Mouse (Mus musculus) hindbrain, embryonic 11.5 days (tissue): ENCODE data around the gene Tmem88b. TPM values are rescaled to one million over a fixed set of nuclear protein-coding genes. Genes with fewer than 3 reads are reported as not detected.
"Not testable (repeated sequence)": the region's sequence is repeated elsewhere in the genome, so short reads cannot be mapped to it uniquely, and the experiment has no call there.

Experiments used
- ATAC-seq: fragments of 200-750 bp; cut with Nextera tagmentation; 2 replicates; pipeline ENCODE4 v1.8.0; 2017; ENCODE audit warnings: mild to moderate bottlenecking, moderate TSS enrichment, moderate library complexity; ENCODE audit not compliant: low FRiP score
- DNase-seq: peaks from one replicate; pipeline ENCODE4 v3.0.0-alpha.2; 2015; ENCODE audit warnings: low spot score
- H3K27ac ChIP-seq: fragments of 300-500 bp; sonication (generic); 2 replicates; pipeline ENCODE4 v1.5.1; 2014; ENCODE audit warnings: mild to moderate bottlenecking, low read depth, low read length
- H3K27me3 ChIP-seq: fragments of 300-500 bp; sonication (generic); 2 replicates; pipeline ENCODE4 v1.6.1; 2014; ENCODE audit warnings: mild to moderate bottlenecking, low read length, moderate library complexity, mixed read lengths; ENCODE audit not compliant: control insufficient read depth, insufficient read depth
- H3K36me3 ChIP-seq: fragments of 300-500 bp; sonication (generic); 2 replicates; pipeline ENCODE4 v1.6.1; 2014; ENCODE audit warnings: mild to moderate bottlenecking, low read length, moderate library complexity, mixed read lengths; ENCODE audit not compliant: control insufficient read depth, insufficient read depth
- H3K4me1 ChIP-seq: fragments of 300-500 bp; sonication (generic); replicated peaks from 2 replicates; pipeline ENCODE4 v1.6.1; 2014; ENCODE audit warnings: low read length, mixed read lengths; ENCODE audit not compliant: control insufficient read depth, insufficient read depth
- H3K4me2 ChIP-seq: fragments of 300-500 bp; sonication (generic); replicated peaks from 2 replicates; pipeline ENCODE4 v1.6.1; 2014; ENCODE audit warnings: mild to moderate bottlenecking, low read depth, low read length
- H3K4me3 ChIP-seq: fragments of 300-500 bp; sonication (generic); 2 replicates; pipeline ENCODE4 v1.5.1; 2014; ENCODE audit warnings: low read depth, low read length
- H3K9ac ChIP-seq: fragments of 300-500 bp; sonication (generic); 2 replicates; pipeline ENCODE4 v1.6.1; 2014; ENCODE audit warnings: low read depth, low read length
- H3K9me3 ChIP-seq: fragments of 300-500 bp; sonication (generic); 2 replicates; pipeline ENCODE4 v1.6.1; 2016; ENCODE audit warnings: low read length; ENCODE audit not compliant: control insufficient read depth
- WGBS: fragments of 180-500 bp; shearing (Covaris S2); extraction: QIAGEN DNeasy Blood & Tissue Kit; methylation state at CpG from one replicate; pipeline ENCODE4 v1.1.7; 2014; 5-methylcytosine and 5-hydroxymethylcytosine counted together
- polyA plus RNA-seq: library from polyadenylated mRNA; unstranded; fragments of >200 nt; fragmentation: Nextera tagmentation; extraction: Ambion mirVana; gene quantifications from 2 replicates; pipeline ENCODE4 v1.2.1, GENCODE M21; 2014

Gene Tmem88b
- polyA plus RNA-seq, 1 experiment from 2014 or later, result 0.52 TPM

DNA sequence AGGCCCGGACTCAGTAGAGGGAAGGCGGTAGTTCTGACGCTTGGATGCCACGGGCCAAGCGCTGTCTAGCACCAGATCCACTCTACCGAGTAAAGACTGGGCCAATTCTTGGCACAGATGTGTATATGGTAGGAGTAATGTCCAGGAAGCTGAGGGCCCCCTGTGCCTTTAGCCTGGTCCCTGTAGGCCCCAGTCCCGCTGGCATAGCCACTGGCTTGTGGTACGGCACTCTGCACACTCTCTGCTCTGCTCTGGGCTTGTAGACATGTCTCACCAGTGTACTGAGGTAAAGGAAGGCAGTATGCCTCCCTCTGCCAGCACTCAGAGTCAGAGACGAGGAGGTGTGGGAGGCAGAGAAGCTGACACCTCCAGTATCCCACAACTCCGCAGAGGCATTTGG lies 45.0 kb downstream of the Tmem88b start:
- not testable (repeated sequence) for H3K4me1 ChIP-seq, H3K4me3 ChIP-seq, ATAC-seq, H3K27ac ChIP-seq, H3K9ac ChIP-seq, H3K36me3 ChIP-seq, H3K4me2 ChIP-seq, H3K9me3 ChIP-seq, DNase-seq, H3K27me3 ChIP-seq
- WGBS, result 88% methylated on average over 10 of the region's 10 CpGs

DNA sequence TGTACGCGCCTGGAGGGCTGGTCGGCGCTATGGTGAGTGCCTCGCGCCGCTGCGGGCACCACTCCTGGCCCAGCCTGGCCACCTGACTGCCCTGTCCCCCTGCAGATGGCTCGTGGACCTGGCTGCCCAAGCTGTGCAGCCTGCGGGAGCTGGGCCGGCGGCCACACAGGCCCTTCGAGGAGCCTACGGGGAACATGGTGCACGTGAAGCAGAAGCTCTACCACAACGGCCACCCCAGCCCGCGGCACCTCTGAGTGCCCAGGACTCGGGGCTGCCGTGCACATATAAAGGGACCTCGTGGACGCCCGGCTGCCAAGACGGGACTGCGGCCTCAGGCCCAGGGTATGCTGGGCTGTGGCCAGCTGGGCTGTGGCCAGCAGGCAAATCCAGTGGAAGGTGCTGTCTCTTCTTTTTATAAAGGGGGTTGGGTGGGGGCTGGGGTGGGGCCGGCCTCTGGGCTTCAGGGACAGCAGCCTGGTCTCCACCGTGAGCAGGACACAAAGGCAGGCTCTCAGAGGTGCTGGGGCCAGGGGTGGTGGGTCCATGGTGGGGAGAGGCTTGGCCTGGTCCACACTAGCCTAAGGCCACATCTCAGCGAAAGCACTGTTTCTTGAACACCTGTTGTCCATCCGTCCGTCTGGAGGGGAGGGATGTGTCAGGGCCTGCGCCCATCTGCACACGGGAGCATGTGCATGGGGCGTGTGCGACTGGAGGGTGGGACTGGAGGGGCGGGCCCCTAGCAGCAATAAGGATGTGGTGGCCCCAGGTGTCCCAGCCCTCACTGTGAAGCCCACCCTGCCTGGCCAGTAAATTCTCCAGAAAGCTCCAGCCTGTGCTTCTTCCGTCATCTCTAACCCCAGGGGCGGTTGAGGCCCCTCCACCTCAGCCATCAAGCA lies 45.7 kb downstream of the Tmem88b start:
- Histone ChIP-seq H3K4me3 (no peak overlapping the region), H3K9me3 (no peaks in the 10 kb centered on the region), H3K36me3 (0 out of 2 replicates have a peak, but pooled peaks cover 3% of the 10 kb centered on the region), H3K4me1 (peaks cover 7% of the 10 kb centered on the region; the same call in 1 of the 2 replicates), H3K4me2 (no peak overlapping the region), H3K27ac (no peak overlapping the region), H3K9ac (no peak overlapping the region), H3K27me3 (no peaks in the 10 kb centered on the region)
- DNase-seq, result no peak
- WGBS, result 82% methylated on average over 36 of the region's 37 CpGs
- ATAC-seq, result no peak

DNA sequence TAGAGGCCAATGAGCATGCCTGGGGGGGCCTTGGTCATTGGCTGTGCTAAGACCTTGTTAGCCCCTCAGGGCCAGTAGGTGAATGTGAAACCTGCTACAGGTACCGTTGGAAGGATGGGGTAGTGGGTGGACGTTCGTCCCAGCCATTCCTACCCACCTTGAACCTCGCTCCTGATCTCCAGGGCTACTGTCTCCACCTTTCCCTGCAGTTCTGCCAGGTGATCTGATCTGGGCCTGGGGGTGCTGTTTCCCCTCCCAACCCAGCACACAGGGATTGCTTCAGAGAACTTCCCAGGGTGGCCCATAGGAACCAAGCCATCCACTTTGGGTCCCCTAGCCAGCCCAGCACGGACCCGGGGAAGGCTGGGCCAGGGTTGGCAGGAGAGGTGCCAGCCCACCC lies 46.5 kb downstream of the Tmem88b start:
- ATAC-seq (no peak), DNase-seq (no peak)
- Histone ChIP-seq H3K36me3 (0 out of 2 replicates have a peak, but pooled peaks cover 3% of the 10 kb centered on the region), H3K27me3 (no peaks in the 10 kb centered on the region), H3K9me3 (no peaks in the 10 kb centered on the region), H3K4me2 (no peak overlapping the region), H3K4me3 (no peak overlapping the region), H3K4me1 (peaks cover 7% of the 10 kb centered on the region; the same call in 1 of the 2 replicates), H3K9ac (no peak overlapping the region), H3K27ac (no peak overlapping the region)
- 91% methylated on average over 6 of the region's 6 CpGs for WGBS

DNA sequence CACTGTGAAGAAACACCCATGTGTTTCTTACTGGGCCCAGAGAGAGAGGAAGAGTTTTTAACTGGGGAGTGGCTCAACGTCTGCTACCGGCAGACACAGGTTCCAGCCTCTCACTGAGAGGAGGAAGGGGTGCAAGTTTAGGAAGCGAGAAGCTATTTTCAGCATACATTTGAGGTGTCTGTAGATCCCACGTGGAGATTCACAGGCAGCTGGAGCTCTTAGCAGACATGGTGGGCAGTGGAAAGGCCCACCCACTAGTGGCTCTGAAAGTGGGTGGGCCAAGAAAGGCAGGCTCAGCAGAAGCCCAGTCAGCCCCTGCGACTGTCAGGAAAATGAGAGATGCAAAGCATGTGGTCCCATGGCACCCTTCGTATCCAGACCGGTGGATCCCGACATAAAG lies 47.4 kb downstream of the Tmem88b start:
- no peak overlapping the region for H3K4me3 ChIP-seq
- no peaks in the 10 kb centered on the region for H3K27me3 ChIP-seq
- ATAC-seq, result no peak
- peaks cover 9% of the 10 kb centered on the region; the same call in 1 of the 2 replicates for H3K4me1 ChIP-seq
- H3K9me3 ChIP-seq, result no peaks in the 10 kb centered on the region
- no peak overlapping the region for H3K4me2 ChIP-seq
- DNase-seq, result no peak
- H3K27ac ChIP-seq, result no peak overlapping the region
- WGBS, result 69% methylated on average over 8 of the region's 8 CpGs
- no peak overlapping the region for H3K9ac ChIP-seq
- 0 out of 2 replicates have a peak, but pooled peaks cover 3% of the 10 kb centered on the region for H3K36me3 ChIP-seq

DNA sequence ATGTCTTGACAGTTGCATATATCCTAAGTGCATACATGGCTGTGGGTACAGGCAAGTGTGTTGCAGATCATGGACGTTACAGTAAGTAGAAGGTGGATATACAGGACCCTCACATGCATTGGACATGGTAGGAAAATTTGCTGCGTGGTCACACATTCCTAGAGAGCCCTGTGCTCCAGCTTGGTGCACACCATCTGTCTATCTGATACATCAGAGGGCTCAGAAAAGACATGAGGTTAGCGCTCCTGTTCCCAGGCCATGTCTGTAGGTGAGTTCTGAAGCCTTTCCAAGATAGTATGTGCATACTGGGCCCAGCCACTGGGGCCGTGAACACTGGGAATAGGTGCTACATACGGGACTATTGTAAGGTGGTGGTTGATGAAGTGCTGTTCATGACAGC lies 49.3 kb downstream of the Tmem88b start:
- 0 out of 2 replicates have a peak, but pooled peaks cover 5% of the 10 kb centered on the region for H3K36me3 ChIP-seq
- H3K9ac ChIP-seq, result no peak overlapping the region
- no peaks in the 10 kb centered on the region for H3K27me3 ChIP-seq
- no peak overlapping the region; the same call in 1 of the 2 replicates for H3K4me3 ChIP-seq
- DNase-seq (no peak), ATAC-seq (no peak)
- no peaks in the 10 kb centered on the region for H3K9me3 ChIP-seq
- peaks cover 9% of the 10 kb centered on the region; the same call in 1 of the 2 replicates for H3K4me1 ChIP-seq
- no peak overlapping the region for H3K27ac ChIP-seq
- no peak overlapping the region for H3K4me2 ChIP-seq
- 95% methylated on average over 5 of the region's 5 CpGs for WGBS

DNA sequence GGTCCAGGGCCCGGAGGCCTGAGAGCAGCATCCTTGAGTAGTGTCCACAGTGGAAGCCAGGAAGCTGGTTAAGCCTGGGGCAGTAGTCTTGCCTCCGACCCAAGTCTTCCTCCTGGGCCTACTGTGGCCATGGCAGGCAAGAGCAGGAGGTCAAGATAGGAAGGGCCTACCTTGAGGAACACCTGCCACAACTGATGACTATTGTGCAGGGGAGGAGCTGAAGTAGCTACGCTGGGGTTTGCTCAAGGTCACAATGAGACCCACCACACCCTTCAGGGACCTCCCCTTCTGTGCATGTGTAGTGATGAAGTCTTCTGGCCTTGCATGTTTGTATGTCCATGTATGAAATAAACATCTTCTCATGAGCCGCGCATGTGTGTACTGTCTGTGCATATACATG lies 49.9 kb downstream of the Tmem88b start:
- Histone ChIP-seq H3K4me3 (peak overlapping the region; percentile 66), H3K9ac (peak overlapping the region; percentile 87), H3K27me3 (no peaks in the 10 kb centered on the region), H3K9me3 (no peaks in the 10 kb centered on the region), H3K27ac (peak overlapping the region; percentile 95), H3K4me2 (peak overlapping the region; percentile 92), H3K4me1 (peaks cover 9% of the 10 kb centered on the region; the same call in 1 of the 2 replicates), H3K36me3 (0 out of 2 replicates have a peak, but pooled peaks cover 5% of the 10 kb centered on the region)
- WGBS, result 71% methylated on average over 5 of the region's 5 CpGs
- ATAC-seq (no peak), DNase-seq (no peak)

DNA sequence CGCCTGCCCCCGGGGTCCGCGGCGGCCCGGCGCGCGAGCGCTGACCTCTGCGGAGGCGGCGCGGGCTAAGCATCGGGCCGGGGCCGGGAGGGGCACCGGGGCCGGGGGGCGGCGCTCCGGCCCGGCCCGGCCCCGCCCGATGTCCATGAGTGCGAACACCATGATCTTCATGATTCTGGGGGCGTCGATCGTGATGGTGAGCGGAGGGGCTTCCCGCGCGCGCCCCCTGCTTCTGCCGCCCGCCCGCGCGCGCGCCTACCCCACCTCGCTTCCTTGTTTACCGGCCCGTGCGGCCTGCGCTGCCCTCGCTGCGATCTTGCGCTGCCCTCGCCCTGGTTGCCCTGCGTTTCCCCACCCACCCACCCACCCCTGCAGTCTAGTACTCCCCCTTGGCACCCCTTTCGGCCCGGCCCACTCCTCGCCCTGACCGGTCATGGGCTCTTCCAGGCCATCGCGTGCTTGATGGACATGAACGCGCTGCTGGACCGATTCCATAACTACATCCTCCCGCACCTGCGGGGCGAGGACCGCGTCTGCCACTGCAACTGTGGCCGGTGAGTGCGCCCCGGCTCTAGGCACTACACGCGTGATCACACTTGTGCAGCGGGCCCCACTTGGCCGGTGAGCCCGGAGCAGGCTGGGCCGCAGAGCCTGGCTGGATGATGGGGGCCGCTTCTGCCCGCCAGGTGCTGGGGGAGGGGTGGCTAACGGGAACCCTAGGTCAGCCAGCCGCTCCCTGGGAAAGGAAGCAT lies 50.5 kb downstream of the Tmem88b start:
- no peaks in the 10 kb centered on the region for H3K9me3 ChIP-seq
- H3K27ac ChIP-seq, result peak overlapping the region; percentile 95
- H3K4me2 ChIP-seq, result peak overlapping the region; percentile 92
- ATAC-seq (peak; percentile 51), DNase-seq (peak; percentile 71)
- no peaks in the 10 kb centered on the region for H3K27me3 ChIP-seq
- WGBS, result 0% methylated on average over 43 of the region's 79 CpGs
- peaks cover 9% of the 10 kb centered on the region; the same call in 1 of the 2 replicates for H3K4me1 ChIP-seq
- H3K9ac ChIP-seq, result peak overlapping the region; percentile 87
- peak overlapping the region; percentile 66 for H3K4me3 ChIP-seq
- H3K36me3 ChIP-seq, result 0 out of 2 replicates have a peak, but pooled peaks cover 5% of the 10 kb centered on the region

DNA sequence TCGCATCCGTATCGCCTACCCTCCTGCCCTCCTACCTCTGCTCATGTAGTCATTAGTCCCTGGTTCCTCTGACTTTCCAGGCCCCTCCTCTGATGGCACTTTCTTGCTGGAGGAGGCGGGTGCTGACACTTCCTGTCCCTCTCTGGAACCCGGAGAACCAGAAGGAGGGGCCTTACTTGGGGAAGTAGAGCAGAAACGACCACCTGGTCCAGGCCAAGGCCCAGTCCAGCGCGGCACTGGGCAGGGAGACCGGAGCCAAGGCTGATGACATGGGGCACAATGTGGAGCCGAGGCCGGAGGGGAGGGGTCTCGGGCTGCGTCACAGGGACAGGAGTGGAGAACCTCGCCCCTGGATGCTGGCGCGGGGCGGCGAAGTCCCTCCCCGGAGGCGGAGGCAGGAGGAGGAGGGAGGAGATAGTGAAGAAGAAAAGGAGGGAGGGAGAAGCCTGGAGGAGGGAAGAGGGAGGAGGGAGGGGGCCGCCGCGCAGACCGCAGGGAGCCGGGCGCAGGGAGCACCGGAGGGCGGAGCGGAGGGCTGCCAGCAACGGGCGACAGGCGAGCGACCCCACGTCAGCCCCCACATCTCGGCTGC lies 51.2 kb downstream of the Tmem88b start, which contains the start of gene Tmem240:
TSS of gene Tmem240 (plus strand) at position 451 of the 592 bp plus-strand sequence.
- Histone ChIP-seq H3K9ac (peak within 1 kb of the TSS; percentile 87), H3K27ac (peak within 1 kb of the TSS; percentile 95), H3K4me1 (peaks cover 9% of the 10 kb centered on the region; the same call in 1 of the 2 replicates), H3K4me3 (peak within 1 kb of the TSS; percentile 66), H3K4me2 (peak within 1 kb of the TSS; percentile 92), H3K27me3 (no peaks in the 10 kb centered on the region), H3K36me3 (0 out of 2 replicates have a peak, but pooled peaks cover 5% of the 10 kb centered on the region), H3K9me3 (no peaks in the 10 kb centered on the region)
- DNase-seq (peak; percentile 90), ATAC-seq (peak; percentile 95)
- WGBS, result 2% methylated on average over 25 of the region's 35 CpGs
